Mouse (Mus musculus): ENCODE measurements around the gene Coch. TPM values are rescaled to one million over a fixed set of nuclear protein-coding genes. Genes with fewer than 3 reads are reported as not detected.
"Not testable (repeated sequence)": the region's sequence is repeated elsewhere in the genome, so short reads cannot be mapped to it uniquely, and the experiment has no call there.

The Coch gene
- 1.4 and 1.5 TPM in 2 replicates for polyA plus RNA-seq (2015; fragmentation: Nextera tagmentation; extraction: Ambion mirVana)

GRCm38 (mm10) chr12:51593229-51594029, at the start of gene Coch:
TSS of gene Coch (plus strand) at chr12:51593341.
- H3K27ac ChIP-seq: no peak within 1 kb of the TSS
- H3K4me2 ChIP-seq: peak within 1 kb of the TSS; percentile 99
- peaks cover 56% of the 10 kb centered on the region for H3K27me3 ChIP-seq
- under 1% methylated on average over 75 of the region's 79 CpGs for whole genome bisulfite sequencing
- no peaks in the 10 kb centered on the region for H3K36me3 ChIP-seq
- H3K9me3 ChIP-seq (replicated peaks): no peaks in the 10 kb centered on the region
- H3K9ac ChIP-seq: peak within 1 kb of the TSS; percentile 42
- peaks cover 20% of the 10 kb centered on the region for H3K4me1 ChIP-seq
- H3K4me3 ChIP-seq (replicated peaks): peak within 1 kb of the TSS; percentile 54
- ATAC-seq (replicated peaks; ENCODE audit: low FRiP score): peak; percentile 76

DNA sequence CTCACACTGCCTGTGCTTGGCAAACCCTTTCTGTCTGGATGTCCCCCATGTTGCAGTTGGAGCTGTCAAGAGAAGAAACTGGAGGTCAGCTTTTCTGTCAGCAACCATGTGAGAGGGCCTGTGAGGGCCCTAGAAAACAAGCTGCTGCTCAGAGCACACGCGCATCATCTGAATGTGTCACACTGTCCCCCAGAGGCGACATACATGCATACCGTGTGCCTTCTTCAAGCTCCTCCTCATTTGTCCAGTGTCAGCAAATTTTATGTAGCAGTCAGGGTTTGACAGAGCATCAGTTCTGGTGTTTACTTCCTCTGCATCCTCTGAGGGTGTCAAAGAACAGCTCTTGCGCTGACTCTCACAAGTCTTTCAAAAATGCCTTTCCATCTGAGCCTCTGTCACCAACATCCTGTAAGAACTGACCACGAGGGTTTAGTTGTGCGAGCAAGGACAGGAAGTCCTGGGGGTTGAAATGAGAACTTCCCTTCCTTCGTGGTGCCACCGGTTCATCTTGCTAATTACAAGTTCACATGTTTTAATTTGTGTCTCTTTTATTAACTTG, 49.7 kb upstream of the Coch start:
- Histone ChIP-seq H3K4me3 (replicated peaks) (no peak overlapping the region), H3K4me1 (no peaks in the 10 kb centered on the region), H3K27ac (no peak overlapping the region), H3K4me2 (no peak overlapping the region), H3K27me3 (no peaks in the 10 kb centered on the region), H3K9me3 (replicated peaks) (no peaks in the 10 kb centered on the region; the same call in 1 of the 2 replicates), H3K9ac (no peak overlapping the region), H3K36me3 (no peaks in the 10 kb centered on the region)
- 73% methylated on average over 9 of the region's 9 CpGs for WGBS
- no peak for ATAC-seq (replicated peaks; ENCODE audit: low FRiP score)

- WGBS: 85% methylated on average over 1 of the region's 1 CpGs
- H3K36me3 ChIP-seq: no peaks in the 10 kb centered on the region
- H3K9me3 ChIP-seq (replicated peaks): no peaks in the 10 kb centered on the region
- no peaks in the 10 kb centered on the region for H3K4me1 ChIP-seq
- no peak overlapping the region for H3K9ac ChIP-seq
- ATAC-seq (replicated peaks; ENCODE audit: low FRiP score): no peak
- H3K27ac ChIP-seq: no peak overlapping the region
- no peak overlapping the region for H3K4me3 ChIP-seq (replicated peaks)
- no peak overlapping the region for H3K4me2 ChIP-seq
- no peaks in the 10 kb centered on the region for H3K27me3 ChIP-seq
Measured at GRCm38 (mm10) chr12:51555041-51555440, 38.1 kb upstream of the Coch start.

DNA sequence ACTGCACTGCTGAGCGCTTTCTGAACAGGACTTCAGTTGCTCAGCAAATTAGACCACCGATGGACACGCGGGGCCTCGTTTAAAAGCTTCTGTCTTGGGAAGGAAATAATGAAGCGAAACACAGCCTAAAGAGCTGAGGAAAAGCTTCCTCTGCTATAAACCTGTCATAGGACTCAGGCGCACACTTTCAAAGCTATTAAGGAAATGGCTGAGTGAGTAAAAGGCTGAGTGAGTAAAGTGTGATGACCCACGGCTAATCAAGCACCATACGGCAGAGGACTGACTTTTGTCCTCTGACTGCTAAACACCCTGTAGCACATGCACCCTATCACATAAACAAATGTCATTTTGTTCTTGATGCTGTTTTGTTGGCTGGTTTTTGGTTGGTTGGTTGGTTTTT, 31.7 kb upstream of the Coch start:
- Histone ChIP-seq H3K9ac (no peak overlapping the region), H3K4me3 (replicated peaks) (no peak overlapping the region), H3K9me3 (replicated peaks) (no peaks in the 10 kb centered on the region), H3K4me1 (no peaks in the 10 kb centered on the region), H3K4me2 (peak overlapping the region; percentile 19; the same call in 1 of the 2 replicates), H3K27ac (no peak overlapping the region), H3K36me3 (no peaks in the 10 kb centered on the region), H3K27me3 (no peaks in the 10 kb centered on the region)
- WGBS: 14% methylated on average over 9 of the region's 9 CpGs
- no peak for ATAC-seq (replicated peaks; ENCODE audit: low FRiP score)

DNA sequence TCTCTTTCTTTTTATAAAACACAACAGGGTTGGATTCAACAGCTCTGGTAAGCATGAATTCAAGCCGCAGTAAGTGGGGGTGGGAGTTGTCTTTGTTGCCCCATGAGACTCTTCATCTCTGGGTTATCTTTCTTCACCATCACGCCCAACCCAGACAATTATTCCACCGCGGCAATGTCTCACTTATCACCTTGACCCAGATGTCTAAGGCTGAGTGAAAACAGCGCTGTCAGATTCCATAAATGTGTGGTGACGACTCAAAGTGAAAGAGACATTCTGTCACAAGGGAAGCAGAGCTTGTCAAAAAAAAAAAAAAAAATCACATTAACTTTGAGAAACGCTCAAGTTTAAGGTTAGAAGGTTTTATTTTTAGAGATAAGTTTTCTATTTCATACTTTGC, 25.9 kb upstream of the Coch start:
- Histone ChIP-seq H3K27ac (no peak overlapping the region), H3K4me1 (peaks cover 5% of the 10 kb centered on the region; the same call in 1 of the 2 replicates), H3K4me3 (replicated peaks) (no peak overlapping the region), H3K27me3 (no peaks in the 10 kb centered on the region), H3K9me3 (replicated peaks) (no peaks in the 10 kb centered on the region), H3K9ac (no peak overlapping the region), H3K4me2 (no peak overlapping the region), H3K36me3 (no peaks in the 10 kb centered on the region)
- no peak for ATAC-seq (replicated peaks; ENCODE audit: low FRiP score)
- WGBS: 85% methylated on average over 7 of the region's 7 CpGs

DNA sequence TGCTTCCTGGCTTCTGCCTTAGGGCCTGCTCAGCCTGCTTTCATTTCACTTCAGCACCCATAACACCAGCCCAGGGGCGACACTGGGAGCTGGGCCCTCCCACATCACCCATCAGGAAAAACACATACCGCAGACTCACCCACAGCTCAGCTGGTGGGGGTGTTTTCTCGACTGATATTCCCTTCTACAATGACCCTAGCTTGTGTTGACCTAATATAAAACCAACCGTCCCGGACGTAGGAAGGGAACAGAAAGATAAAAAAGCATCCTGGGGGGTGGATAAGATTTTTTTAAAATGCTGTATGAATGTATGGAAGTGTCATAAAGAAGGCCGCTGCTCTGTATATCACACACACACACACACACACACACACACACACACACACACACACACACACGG, 23.7 kb upstream of the Coch start:
- Histone ChIP-seq H3K27ac (no peak overlapping the region), H3K4me2 (no peak overlapping the region), H3K4me3 (replicated peaks) (no peak overlapping the region), H3K4me1 (peaks cover 5% of the 10 kb centered on the region; the same call in 1 of the 2 replicates), H3K9ac (no peak overlapping the region), H3K27me3 (no peaks in the 10 kb centered on the region), H3K36me3 (no peaks in the 10 kb centered on the region), H3K9me3 (replicated peaks) (no peaks in the 10 kb centered on the region)
- WGBS: 88% methylated on average over 8 of the region's 8 CpGs
- no peak for ATAC-seq (replicated peaks; ENCODE audit: low FRiP score)

DNA sequence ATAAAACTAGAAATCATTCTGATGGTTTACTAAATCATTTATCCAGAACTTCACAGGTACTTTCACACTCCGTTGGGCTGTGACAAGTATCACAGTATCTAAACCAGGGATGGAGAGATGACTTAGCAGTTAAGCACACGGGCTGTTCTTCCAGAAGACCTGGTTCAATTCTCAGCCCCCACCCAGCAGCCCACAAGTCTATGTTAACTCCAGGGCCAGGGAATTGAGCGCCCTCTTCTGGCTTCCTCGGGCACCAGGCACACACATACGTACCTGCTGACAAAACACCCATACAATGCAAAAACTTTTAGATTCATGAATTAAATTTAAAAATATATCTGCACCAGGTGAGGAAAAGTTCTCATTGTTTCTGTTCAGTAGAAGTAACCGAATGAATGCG, 23.2 kb upstream of the Coch start:
- ATAC-seq (replicated peaks; ENCODE audit: low FRiP score): no peak
- Histone ChIP-seq H3K27me3 (no peaks in the 10 kb centered on the region), H3K4me2 (no peak overlapping the region), H3K36me3 (no peaks in the 10 kb centered on the region), H3K4me1 (peaks cover 5% of the 10 kb centered on the region; the same call in 1 of the 2 replicates), H3K9me3 (replicated peaks) (no peaks in the 10 kb centered on the region), H3K4me3 (replicated peaks) (no peak overlapping the region), H3K27ac (no peak overlapping the region), H3K9ac (no peak overlapping the region)
- 72% methylated on average over 7 of the region's 7 CpGs for WGBS

- no peak for ATAC-seq (replicated peaks; ENCODE audit: low FRiP score)
Measured at GRCm38 (mm10) chr12:51572651-51573050, 20.5 kb upstream of the Coch start.

GRCm38 (mm10) chr12:51577816-51578215, 15.3 kb upstream of the Coch start:
- not testable (repeated sequence) for H3K9me3 ChIP-seq (replicated peaks); H3K27ac ChIP-seq; H3K36me3 ChIP-seq; H3K27me3 ChIP-seq; H3K4me2 ChIP-seq; H3K4me1 ChIP-seq; H3K9ac ChIP-seq; H3K4me3 ChIP-seq (replicated peaks); ATAC-seq (replicated peaks; ENCODE audit: low FRiP score)
- 89% methylated on average over 2 of the region's 2 CpGs for WGBS

More at GRCm38 (mm10) chr12:51572651-51573050, 20.5 kb upstream of the Coch start:
- no peaks in the 10 kb centered on the region for H3K9me3 ChIP-seq (replicated peaks)
- H3K9ac ChIP-seq: no peak overlapping the region
- no peaks in the 10 kb centered on the region for H3K27me3 ChIP-seq
- H3K36me3 ChIP-seq: no peaks in the 10 kb centered on the region
- WGBS: 75% methylated on average over 4 of the region's 4 CpGs
- H3K4me2 ChIP-seq: no peak overlapping the region
- H3K4me1 ChIP-seq: peaks cover 5% of the 10 kb centered on the region; the same call in 1 of the 2 replicates
- no peak overlapping the region for H3K4me3 ChIP-seq (replicated peaks)
- H3K27ac ChIP-seq: no peak overlapping the region

DNA sequence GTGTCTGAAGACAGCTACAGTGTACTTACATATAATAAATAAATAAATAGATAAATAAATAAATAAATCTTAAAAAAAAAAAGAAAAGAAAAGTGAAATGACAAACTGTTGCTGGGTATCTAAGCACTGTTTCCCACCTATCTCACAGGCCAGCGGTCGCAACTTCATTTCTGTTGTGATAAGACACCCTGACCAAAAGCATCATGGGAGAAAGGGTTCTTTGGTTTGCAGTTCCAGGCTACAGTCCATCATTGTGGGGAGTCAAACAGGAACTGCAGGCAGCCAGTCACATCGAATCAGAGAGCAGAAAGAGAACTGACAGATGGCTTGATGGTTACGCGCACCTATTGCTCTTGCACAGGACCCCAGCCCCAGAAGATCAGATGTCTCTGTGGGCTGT, 3.9 kb upstream of the Coch start:
- peaks cover 16% of the 10 kb centered on the region for H3K4me1 ChIP-seq
- peaks cover 30% of the 10 kb centered on the region for H3K27me3 ChIP-seq
- 0 out of 2 replicates have a peak, but pooled peaks cover 3% of the 10 kb centered on the region for H3K9me3 ChIP-seq (replicated peaks)
- no peak overlapping the region for H3K9ac ChIP-seq
- H3K27ac ChIP-seq: no peak overlapping the region
- H3K4me3 ChIP-seq (replicated peaks): no peak overlapping the region
- no peaks in the 10 kb centered on the region for H3K36me3 ChIP-seq
- ATAC-seq (replicated peaks; ENCODE audit: low FRiP score): no peak
- H3K4me2 ChIP-seq: no peak overlapping the region
- 83% methylated on average over 5 of the region's 5 CpGs for WGBS

- H3K27me3 ChIP-seq: peaks cover 56% of the 10 kb centered on the region
- no peak overlapping the region for H3K4me3 ChIP-seq (replicated peaks)
- no peak overlapping the region for H3K9ac ChIP-seq
- no peak overlapping the region for H3K27ac ChIP-seq
- ATAC-seq (replicated peaks; ENCODE audit: low FRiP score): no peak
- 68% methylated on average over 8 of the region's 8 CpGs for WGBS
- peaks cover 20% of the 10 kb centered on the region for H3K4me1 ChIP-seq
- H3K36me3 ChIP-seq: no peaks in the 10 kb centered on the region
- no peak overlapping the region for H3K4me2 ChIP-seq
- no peaks in the 10 kb centered on the region for H3K9me3 ChIP-seq (replicated peaks)
Measured at GRCm38 (mm10) chr12:51591921-51592320, 1.2 kb upstream of the Coch start.

GRCm38 (mm10) chr12:51592888-51593228, 283 bp upstream of the Coch start:
- Histone ChIP-seq H3K36me3 (no peaks in the 10 kb centered on the region), H3K4me3 (replicated peaks) (peak overlapping the region; percentile 54), H3K27me3 (peaks cover 56% of the 10 kb centered on the region), H3K27ac (no peak overlapping the region), H3K4me1 (peaks cover 20% of the 10 kb centered on the region), H3K9me3 (replicated peaks) (no peaks in the 10 kb centered on the region), H3K9ac (peak overlapping the region; percentile 42), H3K4me2 (peak overlapping the region; percentile 99)
- WGBS: 2% methylated on average over 20 of the region's 21 CpGs
- no peak; the same call in 1 of the 2 replicates for ATAC-seq (replicated peaks; ENCODE audit: low FRiP score)

Data from kidney, embryonic 15.5 days (tissue).